Mouse (Mus musculus): Measurements from ENCODE around the gene Tbx2. TPM values are rescaled to one million over a fixed set of nuclear protein-coding genes. Genes with fewer than 3 reads are reported as not detected.

Tbx2 gene
- total and polyA plus RNA-seq, 3 experiments: 0.17 TPM; not detected in 2

GRCm38 (mm10) chr11:85840803-85841145 lies 8.4 kb downstream of the Tbx2 start:
- DNase-seq (ENCODE audit: extremely low read depth): no peak
- H3K27me3 ChIP-seq (replicated peaks): peaks cover 47% of the 10 kb centered on the region
- H3K4me3 ChIP-seq (replicated peaks in 1 of 3; ENCODE audit: low read depth in 2 of 3, low read length in 2 of 3, poor library complexity in 1 of 3): no peak overlapping the region
- H3K9me3 ChIP-seq (replicated peaks; ENCODE audit: low read length): peaks cover 41% of the 10 kb centered on the region
- H3K9ac ChIP-seq (ENCODE audit: insufficient read depth, low read depth): no peak overlapping the region
- TF ChIP-seq ETS1 (conservative IDR thresholded peaks at IDR 0.05; ENCODE audit: low read depth, low read length) (no peak), USF2 (conservative IDR thresholded peaks at IDR 0.05; ENCODE audit: low read depth, low read length) (no peak), PAX5 (IDR thresholded peaks at IDR 0.05; ENCODE audit: low read length) (no peak), ZNF384 (IDR thresholded peaks at IDR 0.05; ENCODE audit: low read depth, low read length) (no peak), E2F4 (IDR thresholded peaks at IDR 0.05; ENCODE audit: insufficient replicate concordance, low read depth, low read length) (no peak)
- H3K36me3 ChIP-seq (replicated peaks in 1 of 2; ENCODE audit: control insufficient read depth in 1 of 2, insufficient read depth in 1 of 2, low read length in 1 of 2): no peaks in the 10 kb centered on the region
- no peaks in the 10 kb centered on the region for H3K79me2 ChIP-seq (replicated peaks; ENCODE audit: control insufficient read depth, extremely low read depth, insufficient read depth, poor library complexity, severe bottlenecking)
- no peak overlapping the region for H3K27ac ChIP-seq (ENCODE audit: insufficient read depth, low read depth)
- peaks cover 2 to 17% of the 10 kb centered on the region in 2 experiments; a peak in 3 of 4 replicates for H3K4me1 ChIP-seq (ENCODE audit: control insufficient read depth in 1 of 2, insufficient read depth in 2 of 2)
- in situ Hi-C loops (cut with MboI; ENCODE audit: low pct_ligation_motif_present, low pct_unique_long_range_greater_than_20kb, low sequenced_read_pairs) (no loop called here), dilution Hi-C loops (cut with MboI; ENCODE audit: extremely low pct_ligation_motif_present, extremely low pct_unique_long_range_greater_than_20kb, low sequenced_read_pairs) (no loop called here)
- H3K4me2 ChIP-seq (ENCODE audit: insufficient read depth, low read depth, poor library complexity, severe bottlenecking): no peak overlapping the region

- dilution Hi-C loops (cut with MboI; ENCODE audit: extremely low pct_ligation_motif_present, extremely low pct_unique_long_range_greater_than_20kb, low sequenced_read_pairs) (no loop called here), in situ Hi-C loops (cut with MboI; ENCODE audit: low pct_ligation_motif_present, low pct_unique_long_range_greater_than_20kb, low sequenced_read_pairs) (no loop called here)
- no peak for DNase-seq (ENCODE audit: extremely low read depth)
- H3K79me2 ChIP-seq (replicated peaks; ENCODE audit: control insufficient read depth, extremely low read depth, insufficient read depth, poor library complexity, severe bottlenecking): no peaks in the 10 kb centered on the region
- H3K27ac ChIP-seq (ENCODE audit: insufficient read depth, low read depth): no peak overlapping the region
- H3K36me3 ChIP-seq (replicated peaks in 1 of 2; ENCODE audit: control insufficient read depth in 1 of 2, insufficient read depth in 1 of 2, low read length in 1 of 2): no peaks in the 10 kb centered on the region
- H3K4me3 ChIP-seq (replicated peaks in 1 of 3; ENCODE audit: low read depth in 2 of 3, low read length in 2 of 3, poor library complexity in 1 of 3): no peak overlapping the region
- peaks cover 51% of the 10 kb centered on the region for H3K27me3 ChIP-seq (replicated peaks)
- H3K4me1 ChIP-seq (ENCODE audit: control insufficient read depth in 1 of 2, insufficient read depth in 2 of 2): peaks cover 2 to 17% of the 10 kb centered on the region in 2 experiments; a peak in 3 of 4 replicates
- peaks cover 41% of the 10 kb centered on the region for H3K9me3 ChIP-seq (replicated peaks; ENCODE audit: low read length)
- TF ChIP-seq RCOR1 (conservative IDR thresholded peaks at IDR 0.05; ENCODE audit: low read depth, low read length) (no peak), ZC3H11A (IDR thresholded peaks at IDR 0.05; ENCODE audit: low read depth, low read length) (no peak), BHLHE40 (IDR thresholded peaks at IDR 0.05; ENCODE audit: low read depth, low read length) (no peak), ELF1 (IDR thresholded peaks at IDR 0.05; ENCODE audit: low read depth, low read length) (no peak), CHD2 (IDR thresholded peaks at IDR 0.05; ENCODE audit: low read length) (no peak), JUN (IDR thresholded peaks at IDR 0.05; ENCODE audit: insufficient read depth, low read depth, low read length) (no peak), UBTF (IDR thresholded peaks at IDR 0.05; ENCODE audit: low read depth, low read length) (no peak), USF2 (conservative IDR thresholded peaks at IDR 0.05; ENCODE audit: low read depth, low read length) (no peak)
- no peak overlapping the region for H3K4me2 ChIP-seq (ENCODE audit: insufficient read depth, low read depth, poor library complexity, severe bottlenecking)
- no peak overlapping the region for H3K9ac ChIP-seq (ENCODE audit: insufficient read depth, low read depth)
These were observed 8.9 kb downstream of the Tbx2 start for GRCm38 (mm10) chr11:85841211-85841681.

GRCm38 (mm10) chr11:85841980-85842379 lies 9.6 kb downstream of the Tbx2 start:
- H3K4me2 ChIP-seq (ENCODE audit: insufficient read depth, low read depth, poor library complexity, severe bottlenecking): peak overlapping the region; percentile 24; the same call in 1 of the 2 replicates
- H3K36me3 ChIP-seq (replicated peaks in 1 of 2; ENCODE audit: control insufficient read depth in 1 of 2, insufficient read depth in 1 of 2, low read length in 1 of 2): no peaks in the 10 kb centered on the region
- H3K4me1 ChIP-seq (ENCODE audit: control insufficient read depth in 1 of 2, insufficient read depth in 2 of 2): peaks cover 2 to 19% of the 10 kb centered on the region in 2 experiments
- peak; percentile 40 for DNase-seq (ENCODE audit: extremely low read depth)
- in situ Hi-C loops (cut with MboI; ENCODE audit: low pct_ligation_motif_present, low pct_unique_long_range_greater_than_20kb, low sequenced_read_pairs): no loop called here
- peaks cover 39% of the 10 kb centered on the region for H3K9me3 ChIP-seq (replicated peaks; ENCODE audit: low read length)
- no peaks in the 10 kb centered on the region for H3K79me2 ChIP-seq (replicated peaks; ENCODE audit: control insufficient read depth, extremely low read depth, insufficient read depth, poor library complexity, severe bottlenecking)
- peaks cover 58% of the 10 kb centered on the region for H3K27me3 ChIP-seq (replicated peaks)
- H3K4me3 ChIP-seq (replicated peaks in 1 of 3; ENCODE audit: low read depth in 2 of 3, low read length in 2 of 3, poor library complexity in 1 of 3): no peak overlapping the region
- H3K27ac ChIP-seq (ENCODE audit: insufficient read depth, low read depth): no peak overlapping the region
- TF ChIP-seq UBTF (IDR thresholded peaks at IDR 0.05; ENCODE audit: low read depth, low read length) (peak; percentile 74; the same call in 1 of the 2 replicates), SMC3 (IDR thresholded peaks at IDR 0.05; ENCODE audit: low read depth, low read length) (peak; percentile 67), MAZ (IDR thresholded peaks at IDR 0.05; ENCODE audit: low read depth, low read length) (0 out of 2 replicates have a peak, but pooled peaks have one; percentile 63), RCOR1 (conservative IDR thresholded peaks at IDR 0.05; ENCODE audit: low read depth, low read length) (no peak), RAD21 (IDR thresholded peaks at IDR 0.05; ENCODE audit: low read depth, low read length) (peak; percentile 57), TCF12 (IDR thresholded peaks at IDR 0.05; ENCODE audit: low read depth, low read length) (0 out of 2 replicates have a peak, but pooled peaks have one; percentile 26), NELFE (IDR thresholded peaks at IDR 0.05; ENCODE audit: low read depth, low read length) (peak; percentile 25; the same call in 1 of the 2 replicates), MAX (IDR thresholded peaks at IDR 0.05; ENCODE audit: low read length) (no peak), CTCF (conservative IDR thresholded peaks at IDR 0.05 in 1 of 2, IDR thresholded peaks at IDR 0.05 in 1 of 2; ENCODE audit: low read depth in 2 of 2, low read length in 2 of 2) (peak; percentile 13 to 78; a peak in 2 of 4 replicates)
- dilution Hi-C loops (cut with MboI; ENCODE audit: extremely low pct_ligation_motif_present, extremely low pct_unique_long_range_greater_than_20kb, low sequenced_read_pairs): no loop called here
- H3K9ac ChIP-seq (ENCODE audit: insufficient read depth, low read depth): no peak overlapping the region
